Mouse (Mus musculus) embryonic facial prominence, embryonic 14.5 days (tissue): ENCODE measurements around the gene Olfr1065. TPM values are rescaled to one million over a fixed set of nuclear protein-coding genes. Genes with fewer than 3 reads are reported as not detected.

Experiments used
- ATAC-seq: fragments of 200-750 bp; cut with Nextera tagmentation; 2 replicates; pipeline ENCODE4 v1.8.0; 2017; ENCODE audit warnings: low read depth, moderate number of reproducible peaks, moderate TSS enrichment
- DNase-seq: peaks from one replicate; pipeline ENCODE4 v3.0.0-alpha.2; 2015; ENCODE audit warnings: low spot score
- H3K27ac ChIP-seq: fragments of 300-500 bp; sonication (generic); replicated peaks from 2 replicates; pipeline ENCODE4 v1.5.1; 2014; ENCODE audit warnings: low read depth, mild to moderate bottlenecking, low read length, moderate library complexity
- H3K27me3 ChIP-seq: fragments of 300-500 bp; sonication (generic); replicated peaks from 2 replicates; pipeline ENCODE4 v1.6.1; 2014; ENCODE audit warnings: low read length; ENCODE audit not compliant: control insufficient read depth, insufficient read depth
- H3K36me3 ChIP-seq: fragments of 300-500 bp; sonication (generic); 2 replicates; pipeline ENCODE4 v1.6.1; 2014; ENCODE audit warnings: low read length, mixed read lengths; ENCODE audit not compliant: control insufficient read depth, insufficient read depth
- H3K4me1 ChIP-seq: fragments of 300-500 bp; sonication (generic); 2 replicates; pipeline ENCODE4 v1.6.1; 2014; ENCODE audit warnings: antibody characterized with exemption, low read length; ENCODE audit not compliant: control insufficient read depth, insufficient read depth
- H3K4me2 ChIP-seq: fragments of 300-500 bp; sonication (generic); 2 replicates; pipeline ENCODE4 v1.6.1; 2014; ENCODE audit warnings: low read depth, mild to moderate bottlenecking, low read length, moderate library complexity, mixed read lengths
- H3K4me3 ChIP-seq: fragments of 300-500 bp; sonication (generic); 2 replicates; pipeline ENCODE4 v1.5.1; 2014; ENCODE audit warnings: low read depth, mild to moderate bottlenecking, low read length
- H3K9ac ChIP-seq: fragments of 300-500 bp; sonication (generic); 2 replicates; pipeline ENCODE4 v1.6.1; 2014; ENCODE audit warnings: low read depth, mild to moderate bottlenecking, low read length, moderate library complexity, mixed read lengths
- H3K9me3 ChIP-seq: fragments of 300-500 bp; sonication (generic); 2 replicates; pipeline ENCODE4 v1.6.1; 2016; ENCODE audit warnings: low read length; ENCODE audit not compliant: control insufficient read depth
- WGBS: fragments of 180-500 bp; shearing (Covaris S2); extraction: QIAGEN DNeasy Blood & Tissue Kit; methylation state at CpG from one replicate; pipeline ENCODE4 v1.1.7; 2014; 5-methylcytosine and 5-hydroxymethylcytosine counted together
- polyA plus RNA-seq: library from polyadenylated mRNA; unstranded; fragments of >200 nt; fragmentation: Nextera tagmentation; extraction: Ambion mirVana; gene quantifications from 2 replicates; pipeline ENCODE4 v1.2.1, GENCODE M21; 2014

Gene Olfr1065
- polyA plus RNA-seq, 1 experiment from 2014 or later = 0.15 TPM

GRCm38 (mm10) chr2:86395114-86395513 lies 55.3 kb downstream of the Olfr1065 start:
- H3K27me3 ChIP-seq = no peaks in the 10 kb centered on the region
- DNase-seq (no peak), ATAC-seq (no peak)
- no peak overlapping the region for H3K27ac ChIP-seq
- H3K36me3 ChIP-seq = no peaks in the 10 kb centered on the region
- whole genome bisulfite sequencing = 87% methylated on average over 2 of the region's 2 CpGs
- no peak overlapping the region for H3K4me3 ChIP-seq
- H3K4me1 ChIP-seq = no peaks in the 10 kb centered on the region
- no peaks in the 10 kb centered on the region for H3K9me3 ChIP-seq
- H3K4me2 ChIP-seq = no peak overlapping the region
- H3K9ac ChIP-seq = no peak overlapping the region

Other genes with a start within 250 kb of the Olfr1065 start
- not detected in 2 replicates for gene Olfr1045, start 247.6 kb downstream of the Olfr1065 start, polyA plus RNA-seq
- not detected in 2 replicates for gene Olfr1046, start 231.3 kb downstream of the Olfr1065 start, polyA plus RNA-seq
- not detected in 2 replicates for gene Olfr1047, start 219.2 kb downstream of the Olfr1065 start, polyA plus RNA-seq
- gene Olfr1048, start 210.3 kb downstream of the Olfr1065 start, polyA plus RNA-seq = 0.29 TPM in 1 of 2 replicates, not detected in the other
- gene Olfr1049, start 192.3 kb downstream of the Olfr1065 start, polyA plus RNA-seq = not detected in 2 replicates
- gene Olfr1051, start 171.5 kb downstream of the Olfr1065 start, polyA plus RNA-seq = not detected in 2 replicates
- gene Olfr1052, start 158.1 kb downstream of the Olfr1065 start, polyA plus RNA-seq = 0.11 TPM in 1 of 2 replicates, not detected in the other
- gene Olfr1053, start 135.3 kb downstream of the Olfr1065 start, polyA plus RNA-seq = not detected in 2 replicates
- gene Olfr1054, start 115.2 kb downstream of the Olfr1065 start, polyA plus RNA-seq = not detected in 2 replicates
- gene Olfr1055, start 100.3 kb downstream of the Olfr1065 start, polyA plus RNA-seq = not detected in 2 replicates
- gene Olfr1056, start 88.1 kb downstream of the Olfr1065 start, polyA plus RNA-seq = 0.21 TPM in 1 of 2 replicates, not detected in the other
- gene Olfr1057, start 72.2 kb downstream of the Olfr1065 start, polyA plus RNA-seq = not detected in 2 replicates
- gene Olfr1058, start 62.0 kb downstream of the Olfr1065 start, polyA plus RNA-seq = 0.18 and 0.22 TPM in 2 replicates
- gene Olfr1061, start 36.5 kb downstream of the Olfr1065 start, polyA plus RNA-seq = not detected in 2 replicates
- gene Olfr1062, start 23.8 kb downstream of the Olfr1065 start, polyA plus RNA-seq = 0.07 TPM in 1 of 2 replicates, not detected in the other
- gene Olfr1066, start 5.7 kb upstream of the Olfr1065 start, polyA plus RNA-seq = not detected in 2 replicates
- gene Olfr228, start 36.8 kb upstream of the Olfr1065 start, polyA plus RNA-seq = 0.13 TPM in 1 of 2 replicates, not detected in the other
- gene Olfr1076, start 57.9 kb upstream of the Olfr1065 start, polyA plus RNA-seq = not detected in 2 replicates
- gene Olfr1079, start 91.9 kb upstream of the Olfr1065 start, polyA plus RNA-seq = not detected in 2 replicates
- gene Olfr1080, start 107.6 kb upstream of the Olfr1065 start, polyA plus RNA-seq = not detected in 2 replicates
- not detected in 2 replicates for gene Olfr1082, start 148.4 kb upstream of the Olfr1065 start, polyA plus RNA-seq
- not detected in 2 replicates for gene Olfr1084, start 189.1 kb upstream of the Olfr1065 start, polyA plus RNA-seq
- not detected in 2 replicates for gene Olfr1085, start 211.4 kb upstream of the Olfr1065 start, polyA plus RNA-seq
- not detected in 2 replicates for gene Olfr1086, start 229.5 kb upstream of the Olfr1065 start, polyA plus RNA-seq
- gene Olfr1087, start 247.8 kb upstream of the Olfr1065 start, polyA plus RNA-seq = not detected in 2 replicates